Mouse (Mus musculus): ENCODE measurements at regions not wholly inside any gene's neighbourhood (a gene's known extent, or its start where the extent isn't known, plus 50 kb on each side); places are given as distances from the start of the nearest gene placed in this dataset.

- ATAC-seq (replicated peaks; ENCODE audit: poor library complexity) = no peak
Measured at GRCm38 (mm10) chr2:160504394-160504657, 137.5 kb upstream of the Mafb start.

DNA sequence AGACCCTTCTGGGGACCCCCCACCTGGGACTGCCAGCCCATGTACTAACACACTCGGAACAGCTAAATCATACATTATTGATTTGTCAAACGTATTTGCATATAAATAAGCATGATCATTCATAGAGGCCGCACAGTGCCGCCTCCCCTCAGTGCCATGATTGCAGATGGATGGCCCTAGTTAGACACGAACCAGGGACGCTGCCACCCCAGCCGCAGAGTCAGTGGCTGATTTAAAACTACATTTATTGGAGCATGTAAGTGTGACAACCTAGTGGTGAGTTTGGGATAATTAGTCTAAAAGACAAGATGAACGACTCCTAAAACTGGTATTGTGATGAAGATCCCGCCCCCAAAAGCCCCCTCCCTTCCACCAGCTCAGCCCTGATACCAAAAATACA lies 138.3 kb upstream of the Top1 start:
- no peak for ATAC-seq (replicated peaks; ENCODE audit: poor library complexity)

DNA sequence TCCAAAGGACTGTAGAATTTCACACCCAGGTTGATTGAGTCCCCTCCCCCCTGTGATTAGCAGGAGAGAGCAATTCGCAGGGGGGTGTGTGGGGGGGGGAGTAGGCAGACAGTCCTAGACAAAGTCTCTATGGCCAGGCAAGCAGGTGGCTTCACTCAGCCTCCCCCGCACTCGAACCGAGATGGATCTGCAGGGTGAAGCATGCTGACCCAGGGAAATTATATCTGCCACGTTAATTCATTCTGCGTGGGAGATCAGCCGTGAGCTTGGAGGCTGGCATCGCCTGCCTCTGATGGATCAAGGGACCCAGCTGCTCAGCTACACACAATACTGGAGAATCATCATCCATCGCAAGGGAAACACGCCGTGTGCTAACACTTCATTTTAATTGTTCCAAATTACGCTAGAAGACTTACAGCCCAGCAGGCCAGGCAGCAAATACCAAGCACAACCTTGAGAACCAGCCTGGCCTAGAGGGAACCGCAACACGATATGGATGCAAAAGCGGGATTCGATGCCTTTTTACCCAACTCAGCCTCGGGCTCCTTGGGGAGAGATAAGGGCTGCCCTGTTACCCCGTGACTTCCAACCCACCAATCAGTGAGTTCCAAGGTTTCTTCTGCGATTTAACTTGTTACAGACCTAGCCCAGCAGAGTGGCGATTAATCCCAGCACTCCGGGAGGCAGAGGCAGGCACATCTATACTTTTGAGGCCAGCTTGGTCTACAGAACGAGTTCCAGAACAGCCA lies 137.7 kb upstream of the Top1 start:
- ATAC-seq (replicated peaks; ENCODE audit: poor library complexity) = no peak

- ATAC-seq (replicated peaks; ENCODE audit: poor library complexity) = 0 out of 2 replicates have a peak, but pooled peaks have one; percentile 26
Measured at GRCm38 (mm10) chr2:160510159-160510558, 135.5 kb upstream of the Top1 start.

DNA sequence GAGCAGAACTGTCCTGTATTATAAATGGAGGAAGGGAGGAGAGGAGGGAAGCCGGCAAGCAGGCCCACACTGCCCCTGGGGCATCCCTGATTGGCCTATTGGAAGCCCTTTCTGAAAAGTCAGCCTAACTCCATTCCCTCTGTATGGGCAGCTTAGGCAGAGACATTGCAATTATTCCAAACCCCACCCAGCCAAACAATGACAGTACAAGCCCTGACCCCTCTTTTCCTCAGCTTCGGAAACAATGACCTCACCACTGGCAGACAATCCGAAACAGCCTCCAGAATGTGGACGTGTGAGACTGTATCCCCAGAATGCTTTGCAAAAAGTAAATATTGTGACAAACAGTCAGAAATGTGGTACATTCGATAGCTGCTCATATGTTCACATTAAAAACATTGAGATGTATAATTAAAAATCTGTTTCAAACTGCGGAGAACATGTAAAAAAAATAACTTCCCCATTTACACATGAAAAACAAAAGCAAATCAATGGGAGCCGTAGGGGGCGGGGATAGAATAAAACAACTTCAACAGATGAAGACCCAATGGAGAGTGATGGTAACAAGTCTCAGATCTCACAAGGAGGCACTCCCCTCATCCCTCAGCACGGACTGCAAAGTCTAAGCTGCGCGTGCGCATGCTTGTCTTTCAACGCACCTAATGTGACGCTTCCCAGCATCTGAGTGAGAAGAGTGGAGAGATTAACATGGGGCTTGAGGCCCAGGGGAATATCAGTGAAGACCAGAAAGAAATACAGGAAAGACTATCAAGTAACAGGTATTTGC lies 134.9 kb upstream of the Top1 start:
- ATAC-seq (replicated peaks; ENCODE audit: poor library complexity) = no peak

DNA sequence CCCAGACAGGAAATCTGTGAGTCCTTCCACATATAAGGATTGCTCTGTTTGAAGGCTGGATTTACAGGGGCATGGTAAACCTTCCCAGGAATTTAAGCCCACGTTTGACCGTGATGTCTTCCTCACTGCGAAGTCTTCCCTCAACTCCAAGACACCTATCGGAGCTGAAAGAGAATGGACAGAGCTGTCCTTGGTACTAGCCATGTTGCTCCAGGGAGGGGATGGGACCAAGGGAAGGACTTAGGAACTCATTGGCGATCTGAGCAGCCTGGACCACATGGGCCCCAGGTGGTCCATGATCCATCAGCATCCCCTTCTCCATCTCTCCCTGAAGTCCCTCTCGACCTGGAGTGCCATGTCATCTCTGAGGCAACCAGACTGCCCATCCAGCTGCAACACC lies 130.1 kb upstream of the Top1 start:
- ATAC-seq (replicated peaks; ENCODE audit: poor library complexity) = no peak

DNA sequence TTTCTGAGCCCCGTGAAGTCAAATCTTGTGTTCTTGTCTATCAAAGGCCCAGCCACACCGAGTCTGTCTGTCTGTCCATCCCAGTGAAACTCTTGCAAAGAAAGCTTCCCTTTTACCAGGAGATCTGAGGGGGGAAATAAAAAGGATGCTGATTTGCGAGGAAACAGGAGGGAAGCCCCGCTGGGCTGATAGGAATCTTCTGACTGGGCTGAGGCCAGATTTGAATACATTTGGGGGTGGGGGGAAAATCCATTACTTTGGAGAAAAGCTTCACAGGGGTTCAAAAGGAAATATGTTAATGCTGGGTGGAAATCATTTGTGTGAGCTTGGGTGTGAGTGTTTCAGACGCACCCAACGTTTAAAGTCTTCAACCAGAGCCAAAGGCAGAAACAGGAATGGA lies 129.2 kb upstream of the Top1 start:
- ATAC-seq (replicated peaks; ENCODE audit: poor library complexity) = no peak

DNA sequence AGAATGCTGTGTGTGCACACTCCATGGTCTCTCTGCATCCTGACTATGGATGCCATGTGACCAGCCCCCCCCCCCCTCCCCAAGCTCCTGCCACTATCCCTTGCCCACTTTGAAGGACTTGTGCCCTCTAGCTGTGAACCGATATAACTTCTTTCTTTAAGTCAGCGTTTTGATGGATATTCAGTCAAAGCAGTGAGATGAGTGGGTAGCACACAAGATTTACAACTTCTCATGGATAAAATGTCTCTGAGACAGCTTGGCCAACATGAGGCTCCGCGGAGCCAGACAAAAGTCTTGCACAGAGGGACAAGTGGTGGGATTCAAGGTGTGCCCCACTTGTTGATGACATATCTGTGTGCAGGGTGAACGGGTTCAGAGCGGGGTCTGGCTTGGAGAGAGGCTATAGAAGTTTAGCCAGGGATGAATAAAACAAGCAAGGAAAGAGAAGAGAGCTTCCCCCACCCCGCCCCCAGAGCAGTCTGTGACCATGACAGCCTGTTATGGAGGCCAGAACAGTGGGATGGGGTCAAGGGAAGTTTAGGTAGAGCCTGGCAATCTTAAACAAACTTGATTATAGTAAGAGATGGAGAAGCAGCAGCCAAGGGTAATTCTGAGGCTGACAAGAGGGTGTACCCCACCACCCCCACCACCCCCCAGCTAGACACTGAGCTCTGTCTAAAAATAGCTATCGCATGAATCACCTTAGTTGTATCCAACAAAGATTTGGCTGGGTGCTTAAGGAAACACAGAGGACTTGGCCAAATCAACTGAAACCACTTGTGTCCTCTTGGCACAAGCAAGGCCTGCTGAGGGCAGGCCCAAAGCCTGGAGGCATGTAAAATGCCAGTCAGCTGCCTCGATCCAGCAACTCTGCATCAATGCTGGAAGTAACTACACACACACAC lies 120.1 kb upstream of the Top1 start:
- ATAC-seq (replicated peaks; ENCODE audit: poor library complexity) = no peak

DNA sequence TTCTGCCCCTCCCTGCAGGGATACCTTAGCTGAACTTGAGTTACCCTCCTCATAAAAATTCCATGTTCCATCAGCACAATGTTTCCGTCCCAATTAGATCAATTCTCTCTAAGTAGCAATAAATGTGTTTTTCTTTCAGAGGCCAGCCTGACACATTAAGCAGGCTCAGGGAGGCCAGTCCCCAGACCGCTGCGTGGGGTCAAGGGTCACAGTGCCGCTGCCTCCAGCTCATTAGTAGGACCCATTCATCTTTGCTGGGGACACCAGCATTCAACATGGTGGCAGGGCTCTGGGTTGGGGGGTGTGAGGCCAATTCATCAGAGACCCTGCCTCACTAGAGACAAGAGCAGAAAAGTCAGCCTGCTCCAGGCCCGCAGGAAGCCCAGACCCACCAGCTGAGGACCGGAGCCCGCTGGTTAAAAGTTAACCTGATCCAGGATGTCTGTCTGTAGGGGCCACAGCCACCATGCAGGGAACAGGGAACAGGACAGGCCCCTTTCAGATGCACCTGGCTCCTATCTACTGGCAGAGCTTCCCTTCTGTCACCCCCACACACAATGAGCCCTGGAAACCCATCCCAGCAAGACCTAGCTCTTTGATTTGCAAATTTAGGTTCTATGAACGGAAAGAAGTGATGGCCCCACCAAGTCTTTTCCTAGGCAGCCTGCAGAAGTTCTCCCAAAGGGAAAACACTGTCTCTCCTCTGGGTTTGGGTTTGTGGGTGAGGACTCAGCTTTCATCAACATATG lies 119.1 kb upstream of the Top1 start:
- no peak for ATAC-seq (replicated peaks; ENCODE audit: poor library complexity)

GRCm38 (mm10) chr2:160529306-160529705 lies 116.4 kb upstream of the Top1 start:
- ATAC-seq (replicated peaks; ENCODE audit: poor library complexity) = no peak

- no peak for ATAC-seq (replicated peaks; ENCODE audit: poor library complexity)
Measured at GRCm38 (mm10) chr2:160530377-160530776, 115.3 kb upstream of the Top1 start.

DNA sequence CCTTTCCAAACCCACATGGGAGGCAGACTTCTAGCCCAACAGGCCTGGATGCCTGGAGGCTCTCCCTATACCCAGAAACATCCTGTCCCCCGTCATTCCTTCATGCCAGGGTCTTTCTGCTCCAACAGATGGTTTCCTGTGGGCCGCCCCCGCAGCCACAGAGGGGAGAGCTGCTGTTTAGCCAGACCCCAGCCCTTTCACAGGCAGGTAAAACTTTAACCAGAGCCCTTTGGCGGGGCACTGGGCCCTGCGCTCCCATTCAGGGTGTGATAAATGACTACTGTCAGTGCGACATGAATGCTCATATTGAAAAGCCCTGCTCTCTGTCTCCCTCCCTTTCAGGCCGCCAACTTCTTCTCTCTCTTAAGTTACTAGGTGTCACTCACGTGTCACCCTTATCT lies 108.4 kb upstream of the Top1 start:
- ATAC-seq (replicated peaks; ENCODE audit: poor library complexity) = no peak

GRCm38 (mm10) chr2:160545527-160545926 lies 100.2 kb upstream of the Top1 start:
- no peak for ATAC-seq (replicated peaks; ENCODE audit: poor library complexity)

DNA sequence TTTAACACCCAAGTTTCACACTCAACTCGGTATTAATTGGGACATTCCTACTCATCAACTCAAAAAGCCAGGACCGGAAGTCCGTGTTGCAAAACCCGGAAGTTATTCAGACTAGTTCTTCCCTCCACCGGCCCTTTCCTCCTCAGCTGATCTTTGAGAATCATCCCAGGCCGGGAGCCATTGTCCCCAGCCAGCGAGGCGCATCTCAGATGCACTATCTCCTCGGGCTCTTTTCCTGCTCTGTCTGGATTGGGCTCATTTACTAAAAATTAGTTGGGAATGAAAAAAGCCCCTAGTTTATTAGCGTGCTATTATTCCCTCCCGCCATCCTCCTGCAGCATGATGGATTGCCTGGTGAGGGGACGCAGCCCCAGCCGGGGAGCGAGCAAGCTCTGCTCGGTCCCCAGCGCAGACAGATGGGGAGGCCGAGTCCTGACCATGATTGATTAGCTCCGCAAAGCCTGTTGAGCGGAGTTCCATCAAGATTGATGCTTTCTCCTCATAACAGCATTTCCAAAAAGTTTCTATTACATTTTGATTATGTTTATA lies 93.5 kb upstream of the Top1 start:
- ATAC-seq (replicated peaks; ENCODE audit: poor library complexity) = no peak

GRCm38 (mm10) chr2:160561711-160562110 lies 84.0 kb upstream of the Top1 start:
- ATAC-seq (replicated peaks; ENCODE audit: poor library complexity) = no peak

GRCm38 (mm10) chr2:160567813-160568212 lies 77.9 kb upstream of the Top1 start:
- ATAC-seq (replicated peaks; ENCODE audit: poor library complexity) = no peak

DNA sequence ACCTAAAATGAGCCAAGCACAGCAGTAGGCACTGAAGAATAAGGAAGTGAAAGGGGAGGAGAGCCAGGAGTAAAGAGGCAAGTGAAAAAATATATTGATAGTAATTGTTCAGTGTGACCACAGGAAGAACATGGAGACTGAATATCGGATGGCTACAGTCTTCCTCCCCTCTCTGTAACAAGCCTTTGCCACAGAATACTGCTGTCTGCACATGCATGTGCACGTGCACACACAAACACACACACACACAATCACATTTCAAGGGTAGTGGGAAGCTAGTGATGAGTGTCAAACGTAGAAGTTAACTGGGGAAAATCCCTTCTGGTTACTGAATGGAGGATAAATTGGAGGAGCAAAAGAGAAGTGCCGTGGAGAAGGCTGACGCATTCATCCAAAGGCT lies 76.2 kb upstream of the Top1 start:
- ATAC-seq (replicated peaks; ENCODE audit: poor library complexity) = no peak

DNA sequence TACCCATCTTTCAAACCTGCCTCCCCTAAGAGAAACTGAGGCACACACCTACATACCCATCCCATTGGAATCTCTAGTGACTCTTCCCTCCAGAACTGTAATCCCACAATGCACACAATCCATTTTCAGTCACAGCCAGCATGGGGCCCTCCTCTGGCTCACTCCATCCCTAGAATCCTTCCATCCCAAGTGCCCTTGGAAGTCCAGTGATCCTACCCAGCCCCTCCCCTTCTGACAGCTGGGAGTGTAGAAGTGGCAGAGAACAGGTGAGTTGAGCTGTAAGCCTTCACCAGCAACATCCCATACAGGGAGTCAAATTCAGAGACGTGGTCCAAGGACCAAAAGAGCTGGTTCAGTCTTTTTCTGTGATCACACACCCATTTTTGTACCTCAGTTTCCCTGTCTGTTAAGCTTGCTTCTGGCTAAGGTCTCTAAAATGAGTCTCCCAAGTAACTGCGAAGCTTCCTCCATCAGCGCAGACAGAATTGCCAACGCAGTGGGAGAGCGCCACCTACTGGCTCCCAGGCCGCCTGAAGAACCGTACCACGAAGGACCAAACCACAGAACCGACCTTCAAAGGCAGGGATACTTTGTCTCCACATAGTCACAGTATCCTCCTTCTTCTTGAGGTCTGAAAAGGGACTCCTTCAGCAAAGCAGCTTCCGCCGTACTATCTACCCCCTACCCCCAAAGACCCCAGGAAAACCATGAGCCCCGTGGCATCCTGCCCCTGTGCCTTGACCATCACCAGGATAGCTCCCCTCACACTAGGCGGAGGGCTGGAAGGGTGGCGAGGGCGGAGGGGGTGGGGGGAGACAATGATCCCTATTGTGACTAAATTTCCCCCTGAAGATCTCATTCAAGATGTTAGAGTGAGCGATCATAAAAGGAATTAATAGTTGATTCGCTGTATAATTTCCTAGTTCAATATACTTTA lies 67.0 kb upstream of the Top1 start:
- peak; percentile 96 for ATAC-seq (replicated peaks; ENCODE audit: poor library complexity)

GRCm38 (mm10) chr2:160580250-160580649 lies 65.4 kb upstream of the Top1 start:
- no peak for ATAC-seq (replicated peaks; ENCODE audit: poor library complexity)

GRCm38 (mm10) chr2:160581029-160581428 lies 64.7 kb upstream of the Top1 start:
- ATAC-seq (replicated peaks; ENCODE audit: poor library complexity) = no peak
